Mouse (Mus musculus) hindbrain, embryonic 14.5 days (tissue): ENCODE results near the gene Zbtb24. TPM values are rescaled to one million over a fixed set of nuclear protein-coding genes. Genes with fewer than 3 reads are reported as not detected.

Experiments
- ATAC-seq: fragments of 200-750 bp; cut with Nextera tagmentation; 2 replicates; pipeline ENCODE4 v1.8.0; 2017; ENCODE audit warnings: moderate number of reproducible peaks, mild to moderate bottlenecking, moderate TSS enrichment, moderate library complexity; ENCODE audit not compliant: low FRiP score
- DNase-seq: peaks from one replicate; pipeline ENCODE4 v3.0.0-alpha.2; 2015; ENCODE audit warnings: low spot score
- H3K27ac ChIP-seq: fragments of 300-500 bp; sonication (generic); 2 replicates; pipeline ENCODE4 v1.5.1; 2014; ENCODE audit warnings: mild to moderate bottlenecking, moderate library complexity
- H3K27me3 ChIP-seq: fragments of 300-500 bp; sonication (generic); 2 replicates; pipeline ENCODE4 v1.6.1; 2014; ENCODE audit warnings: mild to moderate bottlenecking, low read length, mixed read lengths; ENCODE audit not compliant: control insufficient read depth, insufficient read depth
- H3K36me3 ChIP-seq: fragments of 300-500 bp; sonication (generic); replicated peaks from 2 replicates; pipeline ENCODE4 v1.6.1; 2014; ENCODE audit not compliant: control insufficient read depth, insufficient read depth
- H3K4me1 ChIP-seq: fragments of 300-500 bp; sonication (generic); replicated peaks from 2 replicates; pipeline ENCODE4 v1.6.1; 2014; ENCODE audit warnings: antibody characterized with exemption, low read length, mixed read lengths; ENCODE audit not compliant: control insufficient read depth, insufficient read depth
- H3K4me2 ChIP-seq: fragments of 300-500 bp; sonication (generic); replicated peaks from 2 replicates; pipeline ENCODE4 v1.6.1; 2014; ENCODE audit warnings: mild to moderate bottlenecking, moderate library complexity
- H3K4me3 ChIP-seq: fragments of 300-500 bp; sonication (generic); replicated peaks from 2 replicates; pipeline ENCODE4 v1.5.1; 2014; ENCODE audit warnings: mild to moderate bottlenecking, low read length
- H3K9ac ChIP-seq: fragments of 300-500 bp; sonication (generic); 2 replicates; pipeline ENCODE4 v1.6.1; 2014
- H3K9me3 ChIP-seq: fragments of 300-500 bp; sonication (generic); 2 replicates; pipeline ENCODE4 v1.6.1; 2016; ENCODE audit warnings: low read length; ENCODE audit not compliant: control insufficient read depth
- WGBS: fragments of 180-500 bp; shearing (Covaris S2); extraction: QIAGEN DNeasy Blood & Tissue Kit; methylation state at CpG from one replicate; pipeline ENCODE4 v1.1.7; 2014; 5-methylcytosine and 5-hydroxymethylcytosine counted together
- polyA plus RNA-seq: library from polyadenylated mRNA; unstranded; fragments of >200 nt; fragmentation: Nextera tagmentation; extraction: Ambion mirVana; gene quantifications from 2 replicates; pipeline ENCODE4 v1.2.1, GENCODE M21; 2014

Zbtb24 gene
- polyA plus RNA-seq, 1 experiment from 2014 or later = 19.1 TPM

- WGBS = 33% methylated on average over 2 of the region's 2 CpGs
- no peak overlapping the region for H3K4me3 ChIP-seq
- no peaks in the 10 kb centered on the region for H3K4me1 ChIP-seq
- no peaks in the 10 kb centered on the region for H3K36me3 ChIP-seq
- DNase-seq = no peak
- no peak for ATAC-seq
- no peak overlapping the region for H3K9ac ChIP-seq
- H3K4me2 ChIP-seq = no peak overlapping the region
- no peaks in the 10 kb centered on the region for H3K9me3 ChIP-seq
- H3K27me3 ChIP-seq = no peaks in the 10 kb centered on the region
- H3K27ac ChIP-seq = no peak overlapping the region
Observed at GRCm38 (mm10) chr10:41509160-41509559, 59.0 kb downstream of the Zbtb24 start.

- Histone ChIP-seq H3K9me3 (no peaks in the 10 kb centered on the region), H3K4me3 (no peak overlapping the region), H3K4me2 (no peak overlapping the region), H3K27me3 (no peaks in the 10 kb centered on the region), H3K27ac (no peak overlapping the region), H3K36me3 (no peaks in the 10 kb centered on the region), H3K4me1 (no peaks in the 10 kb centered on the region), H3K9ac (no peak overlapping the region)
- WGBS = 78% methylated on average over 4 of the region's 4 CpGs
- no peak for ATAC-seq
- no peak for DNase-seq
Observed at GRCm38 (mm10) chr10:41514301-41514700, 64.1 kb downstream of the Zbtb24 start.

GRCm38 (mm10) chr10:41514921-41515320, 64.7 kb downstream of the Zbtb24 start:
- no peak overlapping the region for H3K4me3 ChIP-seq
- H3K27ac ChIP-seq = no peak overlapping the region
- H3K4me1 ChIP-seq = no peaks in the 10 kb centered on the region
- no peak overlapping the region for H3K4me2 ChIP-seq
- no peaks in the 10 kb centered on the region for H3K36me3 ChIP-seq
- no peaks in the 10 kb centered on the region for H3K9me3 ChIP-seq
- DNase-seq (no peak), ATAC-seq (no peak)
- no peak overlapping the region for H3K9ac ChIP-seq
- no peaks in the 10 kb centered on the region for H3K27me3 ChIP-seq

Other genes starting within 250 kb of the Zbtb24 start
- gene Fig4, start 147.1 kb upstream of the Zbtb24 start, polyA plus RNA-seq = 31.8 and 36.2 TPM in 2 replicates
- gene Ak9, start 146.4 kb upstream of the Zbtb24 start, polyA plus RNA-seq = 0.23 and 0.37 TPM in 2 replicates
- 20.6 and 22.8 TPM in 2 replicates for gene Mical1, start 25.9 kb downstream of the Zbtb24 start, polyA plus RNA-seq
- 36.3 and 37.9 TPM in 2 replicates for gene Smpd2, start 40.0 kb downstream of the Zbtb24 start, polyA plus RNA-seq
- 2.3 and 6.1 TPM in 2 replicates for gene Ppil6, start 40.1 kb downstream of the Zbtb24 start, polyA plus RNA-seq
- 68.4 and 75.7 TPM in 2 replicates for gene Cd164, start 69.0 kb downstream of the Zbtb24 start, polyA plus RNA-seq